Mouse (Mus musculus) liver, adult 2 months (tissue): ENCODE data around the gene Trim2.

ENCODE experiments used
- CTCF ChIP-seq: fragments of 200-500 bp; IDR thresholded peaks from 2 replicates; pipeline ENCODE4 v1.5.1; 2011; ENCODE audit warnings: low read depth, low read length, control low read depth
- POLR2A ChIP-seq: fragments of 200-500 bp; IDR thresholded peaks from 2 replicates; pipeline ENCODE4 v1.6.1; 2011; ENCODE audit warnings: low read length, control low read depth; ENCODE audit not compliant: insufficient read depth; ENCODE audit errors: extremely low read depth

GRCm38 (mm10) chr3:84264395-84264794, 42.3 kb downstream of the Trim2 start:
- TF ChIP-seq CTCF (no peak), POLR2A (no peak)
